Mouse (Mus musculus): Measurements from ENCODE around the gene Rgp1. TPM values are rescaled to one million over a fixed set of nuclear protein-coding genes. Genes with fewer than 3 reads are reported as not detected.

Rgp1 gene
- polyA plus RNA-seq, 1 experiment, result 27.9 TPM

- H3K36me3 ChIP-seq (ENCODE audit: control insufficient read depth, insufficient read depth, low read length, poor library complexity, severe bottlenecking), result no peaks in the 10 kb centered on the region
- no peak overlapping the region for H3K9ac ChIP-seq (ENCODE audit: low read depth, poor library complexity, severe bottlenecking)
- peaks cover 5% of the 10 kb centered on the region; the same call in 1 of the 2 replicates for H3K27me3 ChIP-seq (ENCODE audit: control insufficient read depth, insufficient read depth, low read length, poor library complexity, severe bottlenecking)
- H3K9me3 ChIP-seq (replicated peaks; ENCODE audit: control insufficient read depth, insufficient read depth, low read length, poor library complexity, severe bottlenecking), result no peaks in the 10 kb centered on the region
- no peaks in the 10 kb centered on the region for H3K4me1 ChIP-seq (ENCODE audit: control insufficient read depth, insufficient read depth, low read length)
- TF ChIP-seq EP300 (IDR thresholded peaks at IDR 0.05; ENCODE audit: insufficient read depth, low read depth, low read length) (no peak), CTCF (IDR thresholded peaks at IDR 0.05; ENCODE audit: low read depth, low read length) (no peak), POLR2A (IDR thresholded peaks at IDR 0.05; ENCODE audit: insufficient read depth, low read length) (no peak)
- no peak overlapping the region for H3K4me3 ChIP-seq (ENCODE audit: low read depth, low read length)
- H3K27ac ChIP-seq (ENCODE audit: insufficient read depth, low read length), result no peak overlapping the region
These were observed 54.8 kb downstream of the Rgp1 start for GRCm38 (mm10) chr4:43633296-43633695.

GRCm38 (mm10) chr4:43633736-43634135, 55.2 kb downstream of the Rgp1 start:
- TF ChIP-seq POLR2A (IDR thresholded peaks at IDR 0.05; ENCODE audit: insufficient read depth, low read length), result no peak
- no peak for TF ChIP-seq EP300 (IDR thresholded peaks at IDR 0.05; ENCODE audit: insufficient read depth, low read depth, low read length)
- TF ChIP-seq CTCF (IDR thresholded peaks at IDR 0.05; ENCODE audit: low read depth, low read length), result no peak
- no peak overlapping the region for H3K27ac ChIP-seq (ENCODE audit: insufficient read depth, low read length)
- H3K36me3 ChIP-seq (ENCODE audit: control insufficient read depth, insufficient read depth, low read length, poor library complexity, severe bottlenecking), result no peaks in the 10 kb centered on the region
- H3K9me3 ChIP-seq (replicated peaks; ENCODE audit: control insufficient read depth, insufficient read depth, low read length, poor library complexity, severe bottlenecking), result no peaks in the 10 kb centered on the region
- H3K27me3 ChIP-seq (ENCODE audit: control insufficient read depth, insufficient read depth, low read length, poor library complexity, severe bottlenecking), result peaks cover 5% of the 10 kb centered on the region; the same call in 1 of the 2 replicates
- no peak overlapping the region for H3K4me3 ChIP-seq (ENCODE audit: low read depth, low read length)
- H3K4me1 ChIP-seq (ENCODE audit: control insufficient read depth, insufficient read depth, low read length), result no peaks in the 10 kb centered on the region
- no peak overlapping the region for H3K9ac ChIP-seq (ENCODE audit: low read depth, poor library complexity, severe bottlenecking)

- Histone ChIP-seq H3K4me3 (ENCODE audit: low read depth, low read length) (no peak overlapping the region), H3K27ac (ENCODE audit: insufficient read depth, low read length) (no peak overlapping the region), H3K36me3 (ENCODE audit: control insufficient read depth, insufficient read depth, low read length, poor library complexity, severe bottlenecking) (no peaks in the 10 kb centered on the region), H3K4me1 (ENCODE audit: control insufficient read depth, insufficient read depth, low read length) (no peaks in the 10 kb centered on the region), H3K27me3 (ENCODE audit: control insufficient read depth, insufficient read depth, low read length, poor library complexity, severe bottlenecking) (peaks cover 5% of the 10 kb centered on the region; the same call in 1 of the 2 replicates), H3K9ac (ENCODE audit: low read depth, poor library complexity, severe bottlenecking) (no peak overlapping the region), H3K9me3 (replicated peaks; ENCODE audit: control insufficient read depth, insufficient read depth, low read length, poor library complexity, severe bottlenecking) (no peaks in the 10 kb centered on the region)
- TF ChIP-seq CTCF (IDR thresholded peaks at IDR 0.05; ENCODE audit: low read depth, low read length) (no peak), POLR2A (IDR thresholded peaks at IDR 0.05; ENCODE audit: insufficient read depth, low read length) (no peak), EP300 (IDR thresholded peaks at IDR 0.05; ENCODE audit: insufficient read depth, low read depth, low read length) (no peak)
These were observed 56.3 kb downstream of the Rgp1 start for GRCm38 (mm10) chr4:43634621-43635374.

- Histone ChIP-seq H3K9ac (ENCODE audit: low read depth, poor library complexity, severe bottlenecking) (no peak overlapping the region), H3K4me1 (ENCODE audit: control insufficient read depth, insufficient read depth, low read length) (no peaks in the 10 kb centered on the region), H3K9me3 (replicated peaks; ENCODE audit: control insufficient read depth, insufficient read depth, low read length, poor library complexity, severe bottlenecking) (no peaks in the 10 kb centered on the region), H3K27me3 (ENCODE audit: control insufficient read depth, insufficient read depth, low read length, poor library complexity, severe bottlenecking) (0 out of 2 replicates have a peak, but pooled peaks cover under 1% of the 10 kb centered on the region), H3K4me3 (ENCODE audit: low read depth, low read length) (no peak overlapping the region), H3K36me3 (ENCODE audit: control insufficient read depth, insufficient read depth, low read length, poor library complexity, severe bottlenecking) (no peaks in the 10 kb centered on the region), H3K27ac (ENCODE audit: insufficient read depth, low read length) (no peak overlapping the region)
- TF ChIP-seq CTCF (IDR thresholded peaks at IDR 0.05; ENCODE audit: low read depth, low read length) (no peak), EP300 (IDR thresholded peaks at IDR 0.05; ENCODE audit: insufficient read depth, low read depth, low read length) (no peak), POLR2A (IDR thresholded peaks at IDR 0.05; ENCODE audit: insufficient read depth, low read length) (no peak)
These were observed 58.2 kb downstream of the Rgp1 start for GRCm38 (mm10) chr4:43636751-43637150.

Other genes with a start within 250 kb of the Rgp1 start
- 24.9 and 27.0 TPM in 2 replicates for gene Rusc2, start 196.7 kb upstream of the Rgp1 start, polyA plus RNA-seq (2011; ENCODE audit: insufficient read depth, insufficient read length, low read depth, missing spikeins)
- 2.1 and 2.4 TPM in 2 replicates for gene Fam166b, start 149.6 kb upstream of the Rgp1 start, polyA plus RNA-seq (2011; ENCODE audit: insufficient read depth, insufficient read length, low read depth, missing spikeins)
- 12.6 and 14.9 TPM in 2 replicates for gene Tesk1, start 136.8 kb upstream of the Rgp1 start, polyA plus RNA-seq (2011; ENCODE audit: insufficient read depth, insufficient read length, low read depth, missing spikeins)
- gene Cd72, start 124.1 kb upstream of the Rgp1 start, polyA plus RNA-seq (2011; ENCODE audit: insufficient read depth, insufficient read length, low read depth, missing spikeins), result not detected in 2 replicates
- not detected in 2 replicates for gene Sit1, start 95.0 kb upstream of the Rgp1 start, polyA plus RNA-seq (2011; ENCODE audit: insufficient read depth, insufficient read length, low read depth, missing spikeins)
- 16.5 and 17.8 TPM in 2 replicates for gene Ccdc107, start 85.8 kb upstream of the Rgp1 start, polyA plus RNA-seq (2011; ENCODE audit: insufficient read depth, insufficient read length, low read depth, missing spikeins)
- gene Arhgef39, start 79.0 kb upstream of the Rgp1 start, polyA plus RNA-seq (2011; ENCODE audit: insufficient read depth, insufficient read length, low read depth, missing spikeins), result 33.1 and 40.8 TPM in 2 replicates
- gene Car9, start 71.7 kb upstream of the Rgp1 start, polyA plus RNA-seq (2011; ENCODE audit: insufficient read depth, insufficient read length, low read depth, missing spikeins), result 0.61 and 0.75 TPM in 2 replicates
- 81.8 and 86.0 TPM in 2 replicates for gene Tpm2, start 55.0 kb upstream of the Rgp1 start, polyA plus RNA-seq (2011; ENCODE audit: insufficient read depth, insufficient read length, low read depth, missing spikeins)
- 24.0 and 24.4 TPM in 2 replicates for gene Creb3, start 16.4 kb upstream of the Rgp1 start, polyA plus RNA-seq (2011; ENCODE audit: insufficient read depth, insufficient read length, low read depth, missing spikeins)
- 92.5 and 97.2 TPM in 2 replicates for gene Tln1, start 16.0 kb upstream of the Rgp1 start, polyA plus RNA-seq (2011; ENCODE audit: insufficient read depth, insufficient read length, low read depth, missing spikeins)
- gene Gba2, start 158 bp downstream of the Rgp1 start, polyA plus RNA-seq (2011; ENCODE audit: insufficient read depth, insufficient read length, low read depth, missing spikeins), result 6.6 and 8.9 TPM in 2 replicates
- not detected in 2 replicates for gene Msmp, start 5.8 kb downstream of the Rgp1 start, polyA plus RNA-seq (2011; ENCODE audit: insufficient read depth, insufficient read length, low read depth, missing spikeins)
- 3.1 and 5.1 TPM in 2 replicates for gene Npr2, start 53.2 kb downstream of the Rgp1 start, polyA plus RNA-seq (2011; ENCODE audit: insufficient read depth, insufficient read length, low read depth, missing spikeins)
- gene Spag8, start 74.9 kb downstream of the Rgp1 start, polyA plus RNA-seq (2011; ENCODE audit: insufficient read depth, insufficient read length, low read depth, missing spikeins), result 0.50 and 0.97 TPM in 2 replicates
- gene Hint2, start 77.8 kb downstream of the Rgp1 start, polyA plus RNA-seq (2011; ENCODE audit: insufficient read depth, insufficient read length, low read depth, missing spikeins), result 30.1 and 33.4 TPM in 2 replicates
- 4.5 and 5.0 TPM in 2 replicates for gene Tmem8b, start 90.3 kb downstream of the Rgp1 start, polyA plus RNA-seq (2011; ENCODE audit: insufficient read depth, insufficient read length, low read depth, missing spikeins)
- gene Fam221b, start 90.4 kb downstream of the Rgp1 start, polyA plus RNA-seq (2011; ENCODE audit: insufficient read depth, insufficient read length, low read depth, missing spikeins), result 0.19 and 0.55 TPM in 2 replicates
- not detected in 2 replicates for gene Olfr70, start 122.1 kb downstream of the Rgp1 start, polyA plus RNA-seq (2011; ENCODE audit: insufficient read depth, insufficient read length, low read depth, missing spikeins)
- not detected in 2 replicates for gene Olfr71, start 131.5 kb downstream of the Rgp1 start, polyA plus RNA-seq (2011; ENCODE audit: insufficient read depth, insufficient read length, low read depth, missing spikeins)
- gene Hrct1, start 148.5 kb downstream of the Rgp1 start, polyA plus RNA-seq (2011; ENCODE audit: insufficient read depth, insufficient read length, low read depth, missing spikeins), result not detected in 2 replicates
- 0.51 TPM in 1 of 2 replicates, not detected in the other for gene Spaar, start 151.3 kb downstream of the Rgp1 start, polyA plus RNA-seq (2011; ENCODE audit: insufficient read depth, insufficient read length, low read depth, missing spikeins)
- gene Olfr159, start 192.3 kb downstream of the Rgp1 start, polyA plus RNA-seq (2011; ENCODE audit: insufficient read depth, insufficient read length, low read depth, missing spikeins), result not detected in 2 replicates
- gene Olfr156, start 245.2 kb downstream of the Rgp1 start, polyA plus RNA-seq (2011; ENCODE audit: insufficient read depth, insufficient read length, low read depth, missing spikeins), result not detected in 2 replicates

Measured in ES-Bruce4 (cell line).